Mouse (Mus musculus): Measurements from ENCODE around the gene Tgtp2.

DNA sequence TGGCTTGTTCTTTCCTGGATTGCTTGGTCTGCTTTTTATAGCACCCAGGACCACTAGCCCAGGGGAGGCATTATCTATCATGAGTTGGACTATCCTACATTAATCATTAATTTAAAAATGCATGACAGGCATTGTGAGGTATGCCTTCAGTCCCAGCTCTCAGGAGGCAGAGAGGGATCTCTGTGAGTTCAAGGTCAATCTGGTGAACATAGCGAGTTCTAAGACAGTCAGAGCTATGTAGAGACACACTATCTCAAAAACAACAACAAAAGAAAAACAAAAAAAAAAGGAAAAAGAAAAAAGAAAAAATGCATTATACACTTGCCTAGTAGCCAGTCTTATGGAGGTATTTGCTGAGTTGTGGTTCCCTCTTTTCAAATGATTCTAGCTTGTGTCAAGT, 20.4 kb upstream of the Tgtp2 start:
- TF ChIP-seq CTCF (IDR thresholded peaks at IDR 0.05; ENCODE audit: borderline replicate concordance, control insufficient read depth, extremely low read depth, insufficient read depth, low read length, poor library complexity) (no peak), POLR2A (IDR thresholded peaks at IDR 0.05; ENCODE audit: control insufficient read depth, extremely low read depth, insufficient read depth, low read length, poor library complexity) (no peak)

All from thymus, adult 2 months (tissue).